Mouse (Mus musculus) embryo, embryonic 11.5 days (tissue): ENCODE results near the gene Gm13288.
"Not testable (repeated sequence)": the region's sequence is repeated elsewhere in the genome, so short reads cannot be mapped to it uniquely, and the experiment has no call there.

Source experiments
- DNase-seq: peaks from one replicate; pipeline ENCODE4 v3.0.0-alpha.2; 2012; ENCODE audit warnings: low read depth, low spot score

Gm13288 gene

DNA sequence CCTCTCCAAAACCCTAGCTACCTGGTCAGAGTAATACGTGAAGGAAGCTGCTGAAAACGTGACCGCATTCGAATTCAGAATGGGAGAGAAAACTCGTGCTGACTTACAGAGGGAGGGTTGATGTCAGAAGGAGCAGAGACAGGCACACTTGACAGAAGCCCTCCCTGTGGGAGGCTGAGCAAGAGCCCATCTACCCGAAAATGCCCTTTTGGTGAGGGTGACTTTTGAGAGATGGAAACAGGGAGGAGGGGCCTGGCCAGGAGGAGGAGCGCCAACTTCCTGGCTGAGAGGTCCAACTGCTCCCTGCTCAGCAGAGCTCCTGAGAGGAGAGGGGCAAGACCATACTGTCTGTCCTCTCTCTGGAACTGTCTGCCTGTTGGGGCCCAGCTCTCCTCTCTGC, 6.0 kb upstream of the Gm13288 start, which contains the start of gene Gm13285:
Gene Gm13285 (plus strand): TSS at position 301 of the 400 bp plus-strand sequence.
- DNase-seq, result not testable (repeated sequence)

DNA sequence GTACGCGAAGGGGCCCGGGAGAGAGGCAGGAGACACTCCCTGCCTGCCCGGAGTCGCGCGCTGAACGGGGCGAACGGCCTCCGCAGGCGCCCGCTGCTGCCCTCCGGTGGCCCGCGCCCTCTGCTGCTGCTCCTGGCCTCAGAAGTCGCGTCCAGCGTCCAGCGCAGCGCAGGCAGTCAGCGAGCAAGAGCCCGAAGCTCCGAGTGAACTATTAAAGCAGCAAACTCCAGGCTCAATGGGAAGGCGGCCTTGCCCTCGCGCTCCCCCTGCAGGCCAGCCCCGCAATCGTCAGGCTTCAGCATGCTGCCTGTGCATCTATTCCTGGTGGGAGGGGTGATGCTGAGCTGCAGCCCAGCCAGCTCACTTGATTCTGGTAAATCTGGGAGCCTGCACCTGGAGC, 2.4 kb upstream of the Gm13288 start, which contains the start of gene Gm13287:
Gene Gm13287 (plus strand): TSS at position 301 of the 400 bp plus-strand sequence.
- not testable (repeated sequence) for DNase-seq

DNA sequence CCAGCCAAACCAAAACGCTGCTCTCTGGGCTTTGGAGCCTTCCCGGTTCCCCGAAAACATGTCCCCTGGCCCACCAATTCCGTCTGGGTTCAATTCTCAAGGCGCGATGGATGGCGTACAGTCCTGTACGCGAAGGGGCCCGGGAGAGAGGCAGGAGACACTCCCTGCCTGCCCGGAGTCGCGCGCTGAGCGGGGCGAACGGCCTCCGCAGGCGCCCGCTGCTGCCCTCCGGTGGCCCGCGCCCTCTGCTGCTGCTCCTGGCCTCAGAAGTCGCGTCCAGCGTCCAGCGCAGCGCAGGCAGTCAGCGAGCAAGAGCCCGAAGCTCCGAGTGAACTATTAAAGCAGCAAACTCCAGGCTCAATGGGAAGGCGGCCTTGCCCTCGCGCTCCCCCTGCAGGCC, 430 bp downstream of the Gm13288 start:
- DNase-seq, result not testable (repeated sequence)

- DNase-seq, result no peak
Measured at GRCm38 (mm10) chr4:88815928-88816327, 10.6 kb downstream of the Gm13288 start, which contains the start of gene Ifna7. Gene Ifna7, plus strand, starts transcription at chr4:88816228.

GRCm38 (mm10) chr4:88819659-88820058, 14.3 kb downstream of the Gm13288 start, which contains the start of gene Ifna11:
Gene Ifna11, plus strand, starts transcription at chr4:88819959.
- no peak for DNase-seq

DNA sequence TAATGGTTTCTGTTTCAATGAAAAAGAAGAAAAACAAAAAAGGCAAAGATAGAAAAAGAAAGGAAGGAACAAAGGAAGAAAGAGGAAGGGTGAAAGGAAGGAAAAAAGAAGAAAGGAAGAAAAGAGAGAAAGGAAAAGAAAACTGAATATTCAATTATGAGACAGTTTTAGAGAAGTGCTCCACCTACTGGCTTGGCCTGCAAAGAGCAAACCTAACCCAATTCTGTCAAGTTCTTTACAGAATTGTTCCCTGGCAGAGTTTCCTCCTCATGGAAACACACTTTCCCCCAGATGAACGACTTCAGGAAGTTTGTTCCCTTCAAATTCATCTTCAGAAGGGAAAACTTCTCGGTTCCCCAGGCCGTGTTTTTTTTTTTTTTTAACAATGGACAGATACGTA, 17.7 kb downstream of the Gm13288 start:
- DNase-seq, result no peak

- not testable (repeated sequence) for DNase-seq
Measured at GRCm38 (mm10) chr4:88827116-88827515, 21.8 kb downstream of the Gm13288 start, which contains the start of gene Ifna6. Gene Ifna6, plus strand, starts transcription at chr4:88827416.

GRCm38 (mm10) chr4:88830523-88830922, 25.2 kb downstream of the Gm13288 start:
- no peak for DNase-seq

GRCm38 (mm10) chr4:88835225-88835624, 29.9 kb downstream of the Gm13288 start, which contains the start of gene Ifna5:
Gene Ifna5, plus strand, starts transcription at chr4:88835525.
- not testable (repeated sequence) for DNase-seq

DNA sequence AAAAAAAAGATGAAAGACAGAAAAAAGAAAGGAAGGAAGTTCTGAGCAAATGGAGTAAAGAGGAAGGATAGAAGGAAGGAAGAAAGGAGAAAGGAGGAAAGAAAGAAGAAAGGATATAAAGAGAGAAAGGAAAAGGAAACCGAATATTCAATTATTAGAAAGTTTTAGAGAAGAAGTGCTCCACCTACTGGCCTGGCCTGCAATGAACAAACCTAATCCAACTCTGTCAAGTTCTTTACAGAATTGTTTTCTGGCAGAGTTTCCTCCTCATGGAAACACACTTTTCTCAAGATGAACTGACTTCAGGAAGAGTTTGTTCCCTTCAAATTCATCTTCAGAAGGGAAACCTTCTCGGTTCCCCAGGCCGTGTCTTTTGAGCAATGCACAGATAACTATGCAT, 33.5 kb downstream of the Gm13288 start:
- no peak for DNase-seq

DNA sequence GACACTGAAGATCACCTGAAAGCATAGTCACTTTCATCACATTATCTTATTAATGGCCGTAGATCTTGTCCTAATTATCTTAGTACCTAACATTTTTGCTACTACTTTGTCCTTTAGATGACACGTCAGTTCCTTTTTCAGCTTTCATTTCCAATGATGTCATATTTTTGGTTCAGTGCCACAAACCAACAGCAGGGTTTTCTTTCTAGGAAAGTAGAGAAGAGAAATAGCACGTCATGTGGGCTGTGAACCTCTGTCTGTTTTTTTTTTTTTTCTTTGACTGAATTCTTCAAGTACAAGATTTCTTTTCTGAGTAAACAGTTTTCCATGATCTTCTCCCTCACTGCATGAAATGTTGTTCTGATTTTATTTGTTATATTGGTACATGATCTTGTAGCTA, 34.7 kb downstream of the Gm13288 start:
- DNase-seq, result no peak

DNA sequence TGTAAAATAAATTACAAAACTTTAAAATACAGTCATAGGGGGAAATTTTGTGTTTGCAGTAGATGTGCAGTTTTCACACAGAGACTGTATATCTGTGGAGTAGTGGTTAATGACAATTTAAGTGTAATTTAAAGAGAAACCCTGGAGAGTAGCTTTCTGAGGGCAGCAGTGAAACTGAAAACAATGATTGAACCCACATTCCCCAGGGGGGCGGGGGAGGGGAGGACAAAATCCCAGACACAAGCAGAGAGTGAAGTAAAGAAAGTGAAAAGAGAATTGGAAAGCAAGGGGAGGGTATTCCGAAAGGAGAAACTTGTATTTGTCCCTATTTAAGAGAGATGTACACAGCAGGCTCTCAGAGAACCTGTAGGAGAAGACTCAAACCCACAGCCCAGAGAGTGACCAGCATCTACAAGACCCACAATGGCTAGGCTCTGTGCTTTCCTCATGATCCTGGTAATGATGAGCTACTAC, 36.1 kb downstream of the Gm13288 start, which contains the start of gene Ifna4:
Gene Ifna4 (plus strand): TSS at position 424 of the 474 bp plus-strand sequence.
- DNase-seq, result no peak

DNA sequence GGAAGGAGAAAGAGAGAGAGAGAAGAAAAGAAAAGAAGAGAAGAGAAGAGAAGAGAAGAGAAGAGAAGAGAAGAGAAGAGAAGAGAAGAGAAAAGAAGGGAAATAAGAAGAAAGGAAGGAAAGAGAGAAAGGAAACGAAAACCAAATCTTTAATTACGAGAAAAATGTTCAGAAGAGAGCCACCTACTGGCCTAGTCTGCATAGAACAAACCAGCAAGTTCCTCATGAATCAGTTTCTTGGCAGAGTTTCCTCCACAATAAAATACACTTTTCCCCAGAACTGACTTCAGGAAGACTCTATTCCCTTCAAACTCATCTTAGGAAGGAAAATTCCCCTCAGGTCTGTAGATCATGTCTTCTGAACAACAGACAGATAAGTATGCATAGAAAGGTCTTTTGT, 40.0 kb downstream of the Gm13288 start:
- no peak for DNase-seq

DNA sequence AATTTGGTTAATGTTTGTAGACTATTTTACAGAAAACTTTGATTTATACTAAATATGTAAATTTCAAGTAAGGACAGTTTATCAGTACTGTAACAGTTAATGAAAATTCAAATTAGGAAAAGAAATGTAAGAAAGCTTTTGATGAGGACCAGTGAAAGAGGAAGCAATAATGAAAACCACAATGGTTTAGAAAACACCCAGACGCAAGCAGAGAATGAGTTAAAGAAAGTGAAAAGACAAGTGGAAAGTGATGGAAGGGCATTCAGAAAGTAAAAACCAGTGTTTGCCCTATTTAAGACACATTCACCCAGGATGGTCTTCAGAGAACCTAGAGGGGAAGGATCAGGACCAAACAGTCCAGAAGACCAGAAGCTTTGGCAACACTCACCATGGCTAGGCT, 44.4 kb downstream of the Gm13288 start, which contains the start of gene Ifna1:
Gene Ifna1 (plus strand): TSS at position 390 of the 400 bp plus-strand sequence.
- DNase-seq, result no peak

DNA sequence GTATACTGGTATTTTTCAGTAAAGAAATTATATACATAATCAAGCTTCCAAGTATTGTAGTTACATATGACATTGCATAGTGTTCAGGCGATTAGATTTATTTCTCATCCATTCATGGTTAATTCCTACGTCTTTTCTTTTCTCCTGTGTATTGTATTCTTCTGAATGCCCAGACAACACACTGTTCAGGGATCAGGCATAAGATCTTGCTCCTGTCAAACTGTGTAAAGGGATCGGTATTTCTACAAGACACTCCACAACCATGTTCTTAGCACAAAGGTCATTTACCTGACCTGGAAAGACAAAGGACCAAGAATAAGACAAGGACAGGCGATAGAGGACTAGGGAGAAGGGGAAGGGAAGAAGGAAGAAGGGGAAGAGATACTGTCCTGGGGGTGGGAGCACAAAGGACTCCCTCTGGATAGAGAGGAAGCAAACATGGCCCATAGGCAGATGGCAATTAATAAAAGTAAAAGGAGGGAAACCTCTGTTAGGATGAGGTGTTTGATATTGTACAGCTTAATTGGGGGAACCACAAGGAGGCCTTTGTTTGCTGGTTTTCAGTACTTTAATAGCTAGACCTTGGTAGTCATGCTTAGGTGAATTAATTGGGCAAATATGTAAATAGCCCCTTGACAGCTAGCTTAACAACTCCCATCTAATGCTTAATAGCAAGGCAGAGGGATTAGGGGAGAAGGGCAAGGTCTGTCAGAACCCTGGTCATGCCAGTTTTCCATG, 45.9 kb downstream of the Gm13288 start:
- DNase-seq, result no peak
